Mouse (Mus musculus): ENCODE results near the gene Polr1e.
"Not testable (repeated sequence)": the region's sequence is repeated elsewhere in the genome, so short reads cannot be mapped to it uniquely, and the experiment has no call there.

Gene Polr1e
- long read RNA-seq, experiment 1, transcript Polr1e-204 (12 exons, 2,986 nt): major isoform, 18 of 20 reads
- long read RNA-seq, experiment 1, partial matches to known transcripts: 1 of 20 reads
- long read RNA-seq, experiment 1, other reads (novel, unspliced or antisense): 0 of 20 reads
- long read RNA-seq, experiment 2, transcript Polr1e-204 (12 exons, 2,986 nt): major isoform, 28 of 32 reads
- long read RNA-seq, experiment 2, partial matches to known transcripts: 2 of 32 reads
- long read RNA-seq, experiment 2, other reads (novel, unspliced or antisense): 2 of 32 reads

DNA sequence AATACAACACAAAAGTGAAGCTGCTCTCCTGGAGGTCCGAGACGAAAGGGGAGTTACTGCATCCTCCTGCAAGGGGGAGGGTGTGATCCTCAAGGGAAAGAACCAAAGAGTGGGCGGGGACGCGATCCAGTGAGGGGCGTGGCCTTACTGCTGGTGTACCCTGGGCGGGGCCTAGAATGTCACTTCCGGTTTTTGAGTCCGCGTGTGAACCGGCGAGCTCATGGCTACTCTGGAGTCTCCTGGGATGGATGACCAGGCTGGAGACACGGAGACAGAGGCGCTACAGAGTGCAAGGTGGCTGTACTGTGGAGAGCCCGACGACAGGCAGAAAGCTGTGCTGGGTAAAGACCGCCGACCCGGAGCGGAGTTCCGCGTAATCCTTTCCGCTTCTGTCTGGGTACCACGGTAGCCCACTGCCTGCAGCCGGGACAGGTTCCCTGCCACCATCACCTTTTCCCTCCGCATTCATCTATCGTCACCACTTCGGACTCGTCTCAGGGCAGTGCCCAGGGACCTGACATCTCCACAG lies at the start of gene Polr1e:
Polr1e (plus strand) TSS at position 132 of the 529 bp plus-strand sequence.
- intact Hi-C loops (cut with DNase I): loop anchor here (1.0 to 10.0 kb wide), 2 partner anchors 86 to 262 kb away; partner anchors contain the start of gene Tomm5

DNA sequence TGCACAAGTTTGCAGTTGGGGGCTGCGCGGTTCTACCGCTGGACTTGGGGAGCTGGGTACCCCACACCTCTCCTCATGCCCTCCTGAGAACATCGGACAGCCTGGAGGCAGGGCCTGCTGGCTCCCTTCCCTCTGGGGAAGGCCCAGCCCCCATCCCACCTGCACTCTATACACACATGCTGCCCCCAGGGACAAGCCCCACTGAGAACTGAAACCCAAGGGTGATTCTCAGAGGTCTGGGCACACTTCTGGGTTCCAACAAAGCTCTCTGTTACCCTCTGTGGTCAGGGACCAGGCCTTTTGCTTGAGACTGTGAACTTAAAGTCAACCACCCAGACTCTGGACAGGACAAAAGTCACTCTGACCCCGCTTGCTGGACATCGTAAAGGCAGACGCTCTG lies 48.3 kb upstream of the Polr1e start:
- intact Hi-C loops (cut with DNase I): loop anchor here (5.0 kb wide), 1 partner anchor 42 kb away; the partner anchor contains the start of gene Zbtb5

DNA sequence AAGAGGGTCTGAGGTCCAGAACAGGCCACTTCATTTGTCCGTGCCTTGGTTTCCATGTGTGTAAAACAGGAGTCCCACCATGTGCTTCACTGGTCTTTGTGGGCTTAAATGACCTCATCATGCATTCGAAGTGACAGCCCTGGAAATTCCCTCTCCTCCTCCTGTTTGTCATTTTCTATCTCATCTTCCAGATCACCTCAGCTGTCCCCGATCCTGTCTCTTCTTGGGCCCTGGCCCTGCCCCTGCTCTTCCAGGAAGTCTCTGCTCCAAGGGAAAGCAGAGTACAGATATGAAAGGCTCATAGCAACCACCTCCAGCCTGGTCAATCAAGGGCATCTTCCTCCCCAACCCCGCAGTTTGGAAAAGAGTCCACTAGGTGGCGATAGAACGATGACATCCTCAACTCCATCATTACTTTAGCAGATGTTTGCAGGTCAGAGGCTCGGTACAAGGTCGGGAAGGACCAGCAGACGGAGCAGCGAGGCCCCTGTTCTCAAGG lies 47.7 kb upstream of the Polr1e start:
- intact Hi-C loops (cut with DNase I): loop anchor here (5.0 kb wide), 1 partner anchor 42 kb away; the partner anchor contains the start of gene Zbtb5

DNA sequence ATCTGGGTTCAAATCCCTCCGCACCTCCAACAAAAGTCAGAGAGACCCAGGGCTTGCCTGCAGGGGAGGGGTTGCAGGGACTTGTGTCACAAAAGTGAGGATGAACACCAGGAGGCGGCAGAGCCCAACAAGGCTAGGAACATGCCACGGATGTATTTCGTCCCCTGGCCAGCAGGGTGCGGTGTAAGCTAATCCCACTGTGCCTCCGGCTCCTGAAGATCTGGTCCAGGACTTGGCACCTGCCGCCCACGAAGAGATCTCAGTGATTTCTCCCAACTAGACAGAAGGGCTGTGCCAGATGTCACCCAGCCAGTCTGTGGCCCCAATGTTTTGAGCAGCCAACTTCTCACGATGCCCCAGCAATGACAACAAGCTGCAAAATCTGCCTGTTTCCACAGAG lies 44.9 kb upstream of the Polr1e start:
- intact Hi-C loops (cut with DNase I): loop anchor here (5.0 kb wide), 1 partner anchor 39 kb away; the partner anchor contains the start of gene Zbtb5

DNA sequence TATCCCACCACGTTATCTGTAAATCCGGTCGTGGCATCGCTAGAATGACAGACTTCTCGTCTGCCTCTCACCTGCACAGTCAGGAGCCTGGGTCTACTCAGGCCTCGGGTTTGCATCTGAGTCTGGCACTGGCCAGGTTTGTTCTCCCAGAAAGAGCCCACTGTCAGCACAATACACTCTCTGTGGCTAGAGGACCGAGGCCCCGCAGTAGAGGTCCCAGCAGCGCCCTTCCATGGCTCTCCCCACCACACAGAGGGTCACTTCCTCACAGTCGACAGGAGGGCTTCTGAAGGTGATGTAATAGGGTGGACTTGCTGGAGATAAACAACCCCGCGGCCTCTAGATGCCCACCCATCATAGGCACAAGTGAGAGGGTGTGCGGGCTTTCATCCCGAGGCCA lies 44.5 kb upstream of the Polr1e start:
- intact Hi-C loops (cut with DNase I): loop anchor here (5.0 kb wide), 1 partner anchor 38 kb away; the partner anchor contains the start of gene Zbtb5

DNA sequence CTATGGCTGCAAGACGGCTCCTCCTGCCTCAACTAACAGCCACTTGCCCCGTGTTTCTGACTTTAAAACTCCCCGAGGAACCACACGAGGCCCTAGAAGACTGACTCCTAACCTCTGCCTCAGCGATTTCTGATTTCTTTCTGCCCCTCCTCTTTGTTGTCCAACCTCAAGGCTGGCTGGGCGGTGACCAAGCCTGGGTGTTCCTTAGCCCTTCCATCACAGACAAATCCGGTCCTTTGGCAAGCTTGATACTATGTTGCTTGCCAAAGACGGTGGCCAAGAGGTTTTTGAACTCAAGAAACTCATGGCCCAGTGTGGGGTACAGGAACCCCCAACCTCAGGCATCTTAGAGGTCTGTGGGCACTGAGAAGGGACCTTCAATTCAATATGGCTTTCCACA lies 44.1 kb upstream of the Polr1e start:
- intact Hi-C loops (cut with DNase I): loop anchor here (5.0 kb wide), 1 partner anchor 38 kb away; the partner anchor contains the start of gene Zbtb5

DNA sequence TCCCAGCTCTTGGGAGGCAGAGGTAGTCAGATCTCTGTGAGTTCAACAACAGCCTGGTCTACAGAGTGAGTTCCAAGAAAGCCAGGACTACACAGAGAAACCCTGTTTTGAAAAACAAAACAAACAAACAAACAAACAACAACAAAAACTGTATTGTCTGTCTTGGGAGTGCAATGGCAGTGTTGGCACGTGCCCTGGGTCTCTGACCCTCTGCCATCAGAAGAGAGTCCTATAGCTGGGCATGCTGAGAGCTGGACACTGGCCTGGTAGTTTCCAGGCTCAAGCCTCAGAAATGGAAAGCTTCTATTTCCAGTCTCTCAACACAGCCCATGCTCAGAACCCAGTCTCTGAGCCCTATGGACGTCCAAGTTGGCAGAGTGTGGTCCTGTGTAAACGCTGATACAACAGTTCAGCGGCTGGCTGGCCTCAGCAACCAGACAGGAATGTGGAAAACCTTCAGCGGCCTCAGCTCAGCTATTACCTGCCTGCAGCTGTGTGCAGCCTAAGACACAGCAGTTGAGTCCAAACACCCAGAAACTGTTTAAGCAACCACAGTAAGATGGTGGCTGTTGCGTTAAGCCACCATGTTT lies 42.3 kb upstream of the Polr1e start:
- intact Hi-C loops (cut with DNase I): no loop called here

DNA sequence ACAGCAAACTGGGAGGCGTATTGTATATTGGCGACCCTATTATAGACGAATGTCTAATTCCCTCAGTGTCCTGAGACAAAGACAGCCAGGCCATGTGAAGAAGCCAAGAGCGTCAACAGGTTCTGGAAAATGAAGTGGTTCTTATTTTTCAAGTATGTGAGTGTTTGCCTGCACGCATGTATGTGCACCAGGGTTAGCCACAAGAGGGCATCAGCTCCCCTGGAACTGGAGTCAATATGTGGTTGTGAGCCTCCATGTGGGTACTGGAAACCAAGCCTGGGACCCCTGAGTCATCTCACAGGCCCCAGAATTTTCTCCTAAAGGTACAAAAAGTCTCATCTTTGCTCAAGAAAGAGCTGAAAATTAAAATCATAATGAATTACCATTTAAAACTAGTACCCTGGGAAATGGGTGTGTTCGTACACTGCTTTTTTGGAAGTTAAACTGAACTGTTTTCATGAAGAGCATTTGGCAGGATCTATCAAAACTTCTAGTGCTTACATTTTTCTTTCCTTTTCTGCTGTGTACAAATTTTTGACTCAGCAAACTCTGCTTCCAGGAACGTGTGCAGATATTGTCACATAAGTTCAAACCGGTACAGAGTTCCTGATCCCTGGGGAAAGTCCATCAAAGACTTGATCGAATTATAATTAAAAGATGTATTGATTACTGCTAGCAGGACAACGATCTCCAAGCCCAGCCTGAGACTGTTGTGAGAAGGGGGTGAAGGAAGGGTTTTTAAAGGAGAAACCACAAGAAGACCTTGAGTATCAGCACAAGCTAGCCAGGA lies 41.3 kb upstream of the Polr1e start:
- intact Hi-C loops (cut with DNase I): no loop called here

DNA sequence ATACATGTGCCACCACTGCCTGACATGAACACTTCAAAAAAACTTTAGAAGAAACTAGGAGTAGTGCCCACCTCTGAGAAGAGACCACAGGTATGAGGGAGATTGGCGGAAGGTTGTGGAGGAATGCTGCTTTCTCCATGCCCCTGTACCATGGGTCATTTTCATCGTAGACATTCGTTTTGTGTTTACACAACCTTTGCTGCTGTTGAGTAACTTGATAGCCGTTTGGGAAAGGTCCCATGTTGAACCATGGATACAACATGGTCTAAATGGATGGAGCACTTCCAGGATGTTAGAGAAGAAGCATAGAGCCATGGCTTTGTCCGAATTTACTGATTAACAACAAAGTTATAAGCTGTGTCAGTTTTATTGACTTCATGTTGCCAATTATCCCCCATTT lies 40.2 kb upstream of the Polr1e start:
- intact Hi-C loops (cut with DNase I): no loop called here

DNA sequence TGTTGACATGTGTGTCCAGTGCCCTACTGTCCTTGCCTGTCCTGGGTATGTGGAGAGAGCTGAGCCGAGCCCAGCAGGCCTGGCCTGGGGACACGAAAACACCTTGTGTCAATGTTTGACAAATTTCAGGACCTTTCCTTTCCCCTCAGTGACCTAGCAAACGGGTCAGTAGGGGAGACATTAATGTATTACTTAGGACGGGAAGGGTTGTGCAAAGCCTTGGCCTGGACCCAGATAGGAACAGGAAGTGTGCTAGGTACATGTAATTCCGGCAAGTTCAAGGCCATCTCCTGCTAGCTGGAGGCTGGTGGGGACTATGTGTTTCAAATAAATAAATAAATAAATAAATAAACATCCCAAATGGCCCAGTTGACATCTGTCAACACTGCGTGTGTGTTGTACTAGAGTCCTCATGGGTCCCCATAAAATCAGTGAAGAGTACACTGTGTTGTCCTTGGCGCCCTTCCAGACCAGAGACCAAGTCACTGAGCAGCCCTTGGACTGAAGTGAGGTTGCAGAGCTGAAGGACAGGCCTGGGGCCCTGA lies 38.5 kb upstream of the Polr1e start:
- intact Hi-C loops (cut with DNase I): no loop called here

DNA sequence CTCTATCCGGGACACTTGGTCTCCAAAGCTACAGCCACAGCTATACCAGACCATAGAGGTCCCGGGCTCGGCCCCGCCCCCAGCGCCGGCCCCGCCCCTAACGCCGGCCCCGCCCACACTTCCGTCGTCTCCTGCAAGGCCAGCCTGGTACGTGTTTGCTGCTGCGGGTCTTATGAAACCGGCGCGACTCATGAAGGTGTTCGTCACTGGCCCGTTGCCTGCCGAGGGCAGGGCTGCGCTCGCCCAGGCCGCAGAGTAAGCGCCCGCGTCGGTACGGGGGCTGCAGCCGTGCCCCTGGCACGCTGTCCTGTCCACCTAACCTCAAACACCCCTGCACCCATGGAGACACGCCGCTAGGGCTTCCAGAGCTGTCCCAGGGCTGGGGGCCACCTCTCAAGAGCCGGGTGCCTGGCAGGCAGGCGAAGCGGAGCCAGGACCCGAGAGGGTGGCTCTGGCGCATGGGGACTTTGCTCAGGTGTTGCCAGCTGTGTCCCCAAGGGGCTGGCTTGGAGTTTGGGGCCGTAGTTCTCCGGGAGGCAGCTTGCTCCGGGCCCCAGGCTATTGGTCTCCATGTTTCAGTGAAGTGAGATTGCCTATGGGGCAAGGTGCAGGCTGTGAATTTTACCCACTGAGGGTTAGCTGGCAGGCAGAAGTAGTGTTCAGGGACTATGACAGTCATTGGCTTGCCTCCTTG lies 37.0 kb upstream of the Polr1e start, which contains the start of gene Grhpr:
Grhpr (plus strand) TSS at position 116 of the 694 bp plus-strand sequence.
- intact Hi-C loops (cut with DNase I): no loop called here

DNA sequence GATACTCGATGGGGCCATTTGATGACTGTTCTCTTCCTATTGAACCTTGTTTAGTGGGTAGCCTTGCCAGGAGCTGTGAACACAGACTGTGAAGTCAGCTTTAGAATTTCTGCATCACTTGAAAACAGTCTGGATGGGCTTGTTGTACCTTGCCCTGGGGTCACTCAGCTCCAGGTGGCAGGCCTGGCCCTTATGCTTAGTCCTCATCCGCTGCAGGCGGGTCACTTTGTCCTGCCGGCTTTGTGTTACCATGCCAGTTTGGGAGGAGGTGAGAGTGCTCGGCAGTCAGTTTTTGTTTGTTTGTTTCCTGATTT lies 36.5 kb upstream of the Polr1e start:
- intact Hi-C loops (cut with DNase I): no loop called here

DNA sequence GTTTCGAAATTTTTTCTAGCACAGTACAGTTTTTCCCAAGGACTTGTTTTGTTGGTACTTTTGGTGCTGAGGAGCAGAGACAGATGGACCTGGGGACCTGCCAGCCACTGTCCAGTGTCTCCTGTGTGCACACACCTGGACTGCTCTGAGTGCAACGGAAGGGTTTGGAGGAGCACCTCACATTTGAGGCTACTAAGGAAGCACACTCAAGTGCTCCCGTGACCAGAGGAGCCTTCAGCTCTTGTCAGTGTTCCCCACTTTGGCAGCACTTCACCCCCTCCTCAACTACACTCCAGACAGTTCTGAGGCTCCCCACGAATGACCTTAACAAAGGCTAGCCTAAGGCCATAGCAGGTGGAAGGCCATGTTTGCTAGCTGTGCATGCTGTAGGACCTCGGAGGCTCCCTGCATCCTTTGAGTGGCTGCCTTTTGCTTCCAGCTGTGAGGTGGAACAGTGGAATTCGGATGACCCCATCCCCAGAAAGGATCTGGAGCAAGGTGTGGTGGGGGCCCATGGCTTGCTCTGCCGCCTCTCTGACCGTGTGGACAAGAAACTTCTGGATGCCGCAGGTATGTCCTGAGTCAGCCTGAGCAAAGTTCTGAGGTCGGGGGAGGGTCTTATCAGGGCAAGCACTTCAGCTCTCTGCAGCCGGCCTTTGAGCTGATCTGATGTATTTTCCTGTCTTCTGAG lies 35.8 kb upstream of the Polr1e start:
- intact Hi-C loops (cut with DNase I): no loop called here

DNA sequence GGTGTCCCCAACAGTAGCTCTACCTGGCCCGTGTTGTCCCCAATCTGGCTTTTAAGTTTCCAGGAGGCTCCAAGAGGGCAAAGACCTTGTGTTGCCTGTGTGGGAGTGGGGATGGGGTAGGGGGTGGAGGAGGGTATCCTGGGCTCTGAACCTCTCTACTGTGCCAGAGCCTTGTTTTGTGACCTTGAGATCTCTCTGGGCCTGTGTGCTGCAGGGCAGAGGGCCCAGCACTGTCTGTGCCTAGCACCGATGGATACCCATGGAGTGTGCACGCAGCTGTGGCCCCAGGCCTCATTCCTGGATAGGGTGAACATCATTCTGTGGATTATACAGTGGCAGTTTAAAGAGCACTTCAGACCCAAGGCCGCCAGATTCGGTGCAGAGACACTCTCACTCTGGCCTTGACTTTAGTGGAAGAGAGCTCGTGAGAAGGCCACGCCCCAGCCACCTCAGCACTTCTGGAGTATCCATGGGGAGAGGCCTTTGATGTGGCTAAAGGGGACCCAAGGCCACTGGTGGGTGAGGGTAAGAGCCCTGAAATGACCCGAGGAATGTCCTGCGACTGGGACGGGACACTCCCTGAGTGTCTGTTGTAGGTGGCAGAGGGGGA lies 35.1 kb upstream of the Polr1e start:
- intact Hi-C loops (cut with DNase I): no loop called here

DNA sequence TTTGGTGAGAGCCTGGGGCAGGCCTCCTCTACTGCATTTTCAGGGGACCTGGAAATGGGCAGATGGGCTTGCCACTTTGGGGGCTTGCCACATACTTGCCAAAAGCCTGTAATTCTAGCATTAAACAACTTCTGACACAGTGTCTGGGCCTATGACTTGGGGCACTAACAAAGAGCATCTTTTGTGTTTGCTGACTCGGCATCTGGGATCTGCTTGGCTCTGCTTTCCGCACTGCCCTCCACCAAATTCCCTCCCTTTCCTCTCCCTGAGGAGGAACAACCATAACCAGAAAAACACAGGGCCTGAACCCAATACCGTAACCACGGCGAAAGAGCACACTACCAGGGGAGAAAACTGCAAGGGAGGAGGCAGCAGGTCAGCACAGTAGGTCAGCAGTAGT lies 27.8 kb upstream of the Polr1e start:
- intact Hi-C loops (cut with DNase I): no loop called here

DNA sequence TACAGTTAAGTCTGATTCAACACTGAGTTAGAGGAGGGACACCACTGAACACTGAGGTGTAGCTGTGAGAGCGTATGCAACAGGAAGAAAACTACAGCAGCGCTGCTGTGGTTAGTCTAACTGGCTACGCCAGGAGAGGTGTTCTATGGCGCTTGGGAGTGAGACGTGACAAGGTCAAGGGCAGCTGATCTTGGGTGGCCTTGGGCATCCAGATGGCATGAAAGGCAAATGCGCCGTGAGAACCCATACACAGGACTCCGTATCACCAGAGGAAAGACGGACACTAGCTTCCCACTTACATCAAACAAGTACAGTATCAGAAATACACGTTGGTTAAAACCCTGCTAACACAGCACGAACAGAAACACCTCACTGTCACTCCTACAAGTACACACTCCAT lies 26.1 kb upstream of the Polr1e start:
- intact Hi-C loops (cut with DNase I): not testable (repeated sequence)

DNA sequence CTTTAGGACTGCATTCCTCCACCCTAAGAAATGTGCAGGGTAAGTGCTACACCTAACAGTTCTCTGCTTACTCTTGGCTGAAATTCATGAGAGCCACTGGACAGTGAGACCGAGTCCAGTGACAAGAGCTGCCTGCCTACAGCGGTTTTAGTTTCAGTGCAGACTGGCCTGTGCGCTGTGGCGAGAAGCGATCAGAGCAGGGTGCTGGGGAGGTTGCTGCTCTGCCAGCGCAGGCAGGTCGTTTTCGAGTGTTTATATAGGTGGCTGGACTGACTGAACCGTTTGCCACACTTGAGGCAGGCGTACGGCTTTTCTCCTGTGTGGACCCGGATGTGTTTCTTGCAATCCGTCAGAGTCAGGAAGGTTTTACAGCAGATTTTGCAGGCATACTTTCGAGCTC lies 25.2 kb upstream of the Polr1e start:
- intact Hi-C loops (cut with DNase I): not testable (repeated sequence)

DNA sequence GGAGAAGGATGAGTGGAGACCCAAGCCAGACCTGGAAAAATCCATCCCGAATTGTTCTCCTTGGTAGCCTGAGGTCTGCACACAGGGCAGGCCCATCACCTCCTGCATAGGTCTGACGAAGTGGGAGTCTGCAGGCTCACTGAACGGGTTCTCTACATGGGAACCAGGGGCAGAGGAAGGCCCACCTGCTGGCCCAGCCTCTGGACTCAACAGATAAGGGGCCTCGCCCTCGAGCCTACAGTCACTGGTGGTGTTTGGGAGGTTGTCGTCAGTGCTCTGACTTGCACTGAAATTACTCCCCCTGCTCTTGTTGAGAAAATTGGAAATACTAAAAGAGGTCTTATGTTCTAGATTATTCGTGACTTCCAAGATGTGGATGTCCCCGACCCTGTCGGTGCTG lies 24.5 kb upstream of the Polr1e start:
- intact Hi-C loops (cut with DNase I): no loop called here

DNA sequence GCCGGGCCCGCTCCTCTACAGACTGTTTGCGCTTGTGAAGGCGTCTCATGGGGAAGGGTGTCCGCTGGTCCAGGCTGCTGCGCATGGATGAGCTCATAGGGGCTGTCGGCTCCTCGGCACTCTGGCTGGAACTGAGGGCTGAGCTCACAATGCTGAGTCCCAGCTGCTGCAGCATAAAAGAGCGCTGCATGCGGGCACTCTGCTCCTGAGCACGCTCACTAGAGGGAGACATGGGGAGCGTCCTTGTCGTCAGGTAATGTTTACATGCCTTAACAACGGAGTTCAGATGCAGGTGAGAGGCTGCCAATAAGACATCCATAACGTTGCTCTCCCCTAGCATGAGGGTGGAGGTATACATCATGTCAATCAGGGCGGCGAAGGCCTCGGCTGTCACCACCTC lies 23.6 kb upstream of the Polr1e start:
- intact Hi-C loops (cut with DNase I): no loop called here

DNA sequence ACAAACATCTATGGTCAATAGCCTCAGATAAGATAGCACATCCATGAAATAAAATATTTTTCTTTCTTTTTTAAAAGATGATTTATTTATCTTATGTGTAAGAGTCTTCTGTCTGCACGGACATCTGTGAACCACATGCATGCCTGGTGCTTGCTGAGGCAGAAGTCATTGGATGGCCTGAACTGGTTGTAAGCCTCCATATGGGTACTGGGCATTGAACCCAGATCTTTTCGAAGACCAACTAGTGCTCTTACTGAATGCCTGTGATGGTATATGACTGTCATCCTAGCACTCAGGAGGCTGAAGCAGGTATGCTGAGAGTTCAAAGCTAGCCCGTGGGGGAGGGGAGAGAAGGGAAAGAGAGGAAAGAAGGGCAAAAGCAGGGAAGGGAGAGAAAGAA lies 20.3 kb upstream of the Polr1e start:
- intact Hi-C loops (cut with DNase I): no loop called here
